Mouse (Mus musculus) hindbrain, embryonic 15.5 days (tissue): Measurements from ENCODE around the gene Poc1b. TPM values are rescaled to one million over a fixed set of nuclear protein-coding genes. Genes with fewer than 3 reads are reported as not detected.
A peak's percentile ranks its signal among the peaks of the same experiment; 100 is the strongest.
"Not testable (repeated sequence)": the region's sequence is repeated elsewhere in the genome, so short reads cannot be mapped to it uniquely, and the experiment has no call there.

Source experiments
- ATAC-seq: fragments of 200-750 bp; cut with Nextera tagmentation; 2 replicates; pipeline ENCODE4 v1.8.0; 2017; ENCODE audit warnings: low read depth, moderate number of reproducible peaks, moderate TSS enrichment; ENCODE audit not compliant: low FRiP score
- H3K27ac ChIP-seq: fragments of 300-500 bp; sonication (generic); replicated peaks from 2 replicates; pipeline ENCODE4 v1.5.1; 2015; ENCODE audit warnings: mild to moderate bottlenecking, inconsistent platforms
- H3K27me3 ChIP-seq: fragments of 300-500 bp; sonication (generic); 2 replicates; pipeline ENCODE4 v1.6.1; 2015; ENCODE audit warnings: control low read depth, inconsistent platforms
- H3K36me3 ChIP-seq: fragments of 300-500 bp; sonication (generic); 2 replicates; pipeline ENCODE4 v1.6.1; 2015; ENCODE audit warnings: control low read depth, inconsistent platforms
- H3K4me1 ChIP-seq: fragments of 300-500 bp; sonication (generic); replicated peaks from 2 replicates; pipeline ENCODE4 v1.6.1; 2015; ENCODE audit warnings: control low read depth, inconsistent platforms
- H3K4me2 ChIP-seq: fragments of 300-500 bp; sonication (generic); 2 replicates; pipeline ENCODE4 v1.6.1; 2015; ENCODE audit warnings: moderate library complexity, mild to moderate bottlenecking, inconsistent platforms
- H3K4me3 ChIP-seq: fragments of 300-500 bp; sonication (generic); 2 replicates; pipeline ENCODE4 v1.5.1; 2015; ENCODE audit warnings: mild to moderate bottlenecking, inconsistent platforms
- H3K9ac ChIP-seq: fragments of 300-500 bp; sonication (generic); 2 replicates; pipeline ENCODE4 v1.6.1; 2015; ENCODE audit warnings: inconsistent platforms
- H3K9me3 ChIP-seq: fragments of 300-500 bp; sonication (generic); 2 replicates; pipeline ENCODE4 v1.6.1; 2016; ENCODE audit warnings: control low read depth, inconsistent platforms
- WGBS: fragments of 180-500 bp; shearing (Covaris S2); methylation state at CpG from one replicate; pipeline ENCODE4 v1.1.7; 2015; 5-methylcytosine and 5-hydroxymethylcytosine counted together
- polyA plus RNA-seq: library from polyadenylated mRNA; unstranded; fragments of >200 nt; fragmentation: Nextera tagmentation; extraction: Ambion mirVana; gene quantifications from 2 replicates; pipeline ENCODE4 v1.2.1, GENCODE M21; 2015

The Poc1b gene
- polyA plus RNA-seq, 1 experiment from 2014 or later, result 15.4 TPM

DNA sequence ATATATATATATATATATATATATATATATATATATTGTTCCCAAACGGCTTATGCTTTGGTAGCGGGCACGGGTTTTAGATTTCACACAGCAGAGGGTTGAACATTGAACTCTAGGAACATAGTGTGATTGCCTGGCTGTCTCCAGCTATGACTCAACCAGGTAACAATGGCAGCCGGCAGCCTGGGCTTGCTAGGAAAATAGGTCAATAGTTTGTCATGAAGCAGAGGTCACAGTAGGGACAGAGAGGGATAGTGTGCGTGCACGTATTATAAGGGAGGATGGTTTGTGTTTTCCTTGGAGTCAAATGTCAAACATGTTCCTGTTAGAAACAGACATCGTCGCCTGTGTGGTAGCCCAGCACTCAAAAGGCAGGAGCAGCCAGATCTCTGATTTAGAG is 95.5 kb downstream of the Poc1b start:
- H3K9me3 ChIP-seq, result no peaks in the 10 kb centered on the region
- no peaks in the 10 kb centered on the region for H3K36me3 ChIP-seq
- 0 out of 2 replicates have a peak, but pooled peaks cover 13% of the 10 kb centered on the region for H3K4me1 ChIP-seq
- no peaks in the 10 kb centered on the region for H3K27me3 ChIP-seq
- no peak overlapping the region for H3K27ac ChIP-seq
- H3K9ac ChIP-seq, result no peak overlapping the region
- H3K4me3 ChIP-seq, result no peak overlapping the region
- 49% methylated on average over 8 of the region's 8 CpGs for WGBS
- ATAC-seq, result no peak
- H3K4me2 ChIP-seq, result no peak overlapping the region

DNA sequence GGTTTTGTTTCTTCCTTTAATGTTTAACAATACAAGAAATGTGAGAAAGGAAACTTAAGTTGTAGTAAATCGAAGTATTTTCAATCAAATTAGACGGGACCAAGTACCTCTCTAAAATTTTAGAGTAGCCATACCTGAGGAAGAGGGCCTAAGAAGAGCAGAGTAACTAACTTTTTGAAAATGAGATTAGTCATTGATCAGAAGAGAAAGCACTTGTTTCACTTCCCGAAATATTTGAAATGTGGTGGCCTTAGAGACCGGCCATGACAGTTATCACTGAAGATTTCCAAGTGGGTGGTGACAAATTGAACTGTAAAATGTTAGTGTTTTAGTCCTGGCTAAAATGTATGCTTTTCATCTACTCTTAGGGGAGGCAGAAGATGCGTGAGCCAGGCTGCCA is 96.3 kb downstream of the Poc1b start:
- peak overlapping the region; percentile 49 for H3K4me2 ChIP-seq
- no peak overlapping the region for H3K27ac ChIP-seq
- H3K4me3 ChIP-seq, result no peak overlapping the region
- WGBS, result 49% methylated on average over 5 of the region's 5 CpGs
- 0 out of 2 replicates have a peak, but pooled peaks cover 10% of the 10 kb centered on the region for H3K4me1 ChIP-seq
- H3K9me3 ChIP-seq, result no peaks in the 10 kb centered on the region
- no peak overlapping the region for H3K9ac ChIP-seq
- no peaks in the 10 kb centered on the region for H3K36me3 ChIP-seq
- ATAC-seq, result no peak
- H3K27me3 ChIP-seq, result no peaks in the 10 kb centered on the region

- H3K4me2 ChIP-seq, result peak overlapping the region; percentile 49
- no peaks in the 10 kb centered on the region for H3K36me3 ChIP-seq
- peak; percentile 27; the same call in 1 of the 2 replicates for ATAC-seq
- H3K27ac ChIP-seq, result 0 out of 2 replicates have a peak overlapping the region, but pooled peaks have one; percentile 18
- 3% methylated on average over 29 of the region's 29 CpGs for WGBS
- H3K9me3 ChIP-seq, result no peaks in the 10 kb centered on the region
- H3K9ac ChIP-seq, result no peak overlapping the region
- H3K27me3 ChIP-seq, result no peaks in the 10 kb centered on the region
- 0 out of 2 replicates have a peak, but pooled peaks cover 10% of the 10 kb centered on the region for H3K4me1 ChIP-seq
- H3K4me3 ChIP-seq, result peak overlapping the region; percentile 21
These were observed 97.0 kb downstream of the Poc1b start for GRCm38 (mm10) chr10:99203577-99204487.

DNA sequence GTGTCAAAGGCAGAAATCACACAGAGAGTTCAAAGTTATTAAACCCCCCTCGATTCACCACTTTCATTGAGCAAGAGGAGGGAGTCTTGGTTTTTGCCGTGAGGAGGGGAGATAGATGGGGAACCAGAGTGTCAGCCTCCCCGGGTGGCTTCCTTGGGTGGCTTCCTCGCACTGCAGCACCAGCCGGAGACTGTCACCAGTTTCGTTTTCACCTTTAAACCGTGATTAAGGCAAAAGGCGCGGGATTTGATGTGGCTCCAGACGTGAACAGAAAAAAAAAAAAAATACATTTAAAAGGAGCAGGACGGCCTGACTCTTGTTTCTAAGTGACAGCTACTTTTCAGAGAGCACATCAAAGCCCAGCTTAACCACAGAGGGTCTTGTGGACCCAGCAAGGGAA is 97.7 kb downstream of the Poc1b start:
- Histone ChIP-seq H3K9me3 (no peaks in the 10 kb centered on the region), H3K36me3 (no peaks in the 10 kb centered on the region), H3K4me3 (no peak overlapping the region), H3K9ac (no peak overlapping the region), H3K4me1 (0 out of 2 replicates have a peak, but pooled peaks cover 10% of the 10 kb centered on the region), H3K27ac (no peak overlapping the region), H3K27me3 (no peaks in the 10 kb centered on the region), H3K4me2 (peak overlapping the region; percentile 49)
- no peak for ATAC-seq
- 12% methylated on average over 11 of the region's 11 CpGs for WGBS

DNA sequence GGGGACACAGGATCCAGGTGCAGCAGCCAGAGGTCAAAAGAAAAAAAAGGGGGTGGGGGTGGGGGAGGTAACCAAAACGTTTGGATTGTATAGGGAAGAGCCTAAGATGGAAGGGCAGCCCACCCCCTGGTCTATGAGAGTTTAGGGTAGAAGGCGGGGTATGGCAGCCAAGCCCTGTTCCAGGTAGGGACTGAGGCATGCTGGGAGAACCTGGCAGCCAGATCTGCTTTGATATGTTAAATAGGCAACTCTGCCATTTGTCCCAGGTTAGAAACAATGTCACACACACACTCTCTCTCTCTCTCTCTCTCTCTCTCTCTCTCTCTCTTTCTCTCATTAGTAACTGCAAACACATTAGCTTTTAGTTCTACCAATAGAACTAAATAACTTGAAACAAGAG is 100.3 kb downstream of the Poc1b start:
- Histone ChIP-seq H3K4me1 (0 out of 2 replicates have a peak, but pooled peaks cover 10% of the 10 kb centered on the region), H3K9me3 (no peaks in the 10 kb centered on the region), H3K4me2 (no peak overlapping the region), H3K27ac (no peak overlapping the region), H3K9ac (no peak overlapping the region), H3K36me3 (no peaks in the 10 kb centered on the region), H3K27me3 (no peaks in the 10 kb centered on the region), H3K4me3 (no peak overlapping the region)
- ATAC-seq, result no peak
- WGBS, result 55% methylated on average over 2 of the region's 2 CpGs

DNA sequence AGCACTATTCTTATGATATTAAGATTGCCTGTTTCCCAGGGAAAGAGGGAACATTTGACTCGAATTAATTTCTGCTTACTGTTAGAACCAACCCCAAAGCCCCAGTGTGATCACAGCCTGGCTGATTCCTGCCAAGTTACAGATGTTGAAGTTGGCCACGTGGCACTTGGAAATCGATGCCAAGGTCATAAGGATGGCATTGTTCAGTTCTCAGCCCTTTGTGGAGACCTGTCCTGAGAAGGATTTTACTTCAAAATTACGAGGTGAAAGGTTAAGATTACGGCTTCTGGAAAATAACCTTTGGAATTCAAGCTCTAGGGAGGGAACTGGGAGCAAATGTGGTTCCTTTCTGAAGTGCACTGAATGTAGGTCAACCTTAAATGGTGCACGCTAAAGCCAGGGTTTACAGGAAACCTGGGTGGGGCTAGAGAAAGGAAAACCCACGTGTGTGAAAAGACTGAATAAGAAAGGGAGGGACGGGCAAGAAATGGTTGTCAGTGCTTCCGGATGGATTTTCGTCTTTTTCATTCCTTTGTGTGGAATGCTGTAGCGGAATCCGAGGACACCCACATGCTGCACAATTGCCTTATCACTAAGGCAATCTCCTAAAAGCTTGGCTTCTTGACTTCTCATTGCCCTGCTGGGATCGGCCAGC is 102.4 kb downstream of the Poc1b start:
- ATAC-seq, result no peak
- H3K4me1 ChIP-seq, result 0 out of 2 replicates have a peak, but pooled peaks cover 3% of the 10 kb centered on the region
- no peaks in the 10 kb centered on the region for H3K36me3 ChIP-seq
- H3K9me3 ChIP-seq, result no peaks in the 10 kb centered on the region
- no peak overlapping the region for H3K4me3 ChIP-seq
- 82% methylated on average over 13 of the region's 13 CpGs for WGBS
- H3K4me2 ChIP-seq, result no peak overlapping the region
- no peaks in the 10 kb centered on the region for H3K27me3 ChIP-seq
- no peak overlapping the region for H3K9ac ChIP-seq
- no peak overlapping the region for H3K27ac ChIP-seq

DNA sequence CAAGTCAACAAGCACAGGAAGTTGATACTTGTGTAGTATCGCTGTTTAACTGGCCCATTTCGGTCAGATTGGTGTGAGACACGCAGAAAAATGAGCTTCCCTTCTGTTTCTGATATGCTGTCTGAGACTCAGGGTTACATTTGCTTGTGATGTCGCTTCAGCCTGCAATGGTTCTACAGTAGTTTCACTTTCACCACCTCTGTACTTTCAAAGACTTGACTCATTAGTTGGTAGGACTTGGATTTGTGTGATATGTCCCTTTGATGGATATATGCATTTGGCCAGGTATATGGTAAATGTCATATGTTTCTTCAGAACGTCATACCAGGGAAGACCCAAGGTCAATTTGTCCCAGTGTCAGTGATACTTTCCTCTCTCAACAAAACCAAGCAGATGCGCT is 104.2 kb downstream of the Poc1b start:
- H3K4me3 ChIP-seq, result no peak overlapping the region
- no peaks in the 10 kb centered on the region for H3K9me3 ChIP-seq
- WGBS, result 96% methylated on average over 6 of the region's 6 CpGs
- H3K36me3 ChIP-seq, result no peaks in the 10 kb centered on the region
- no peak overlapping the region for H3K4me2 ChIP-seq
- no peak for ATAC-seq
- no peak overlapping the region for H3K27ac ChIP-seq
- no peaks in the 10 kb centered on the region for H3K4me1 ChIP-seq
- no peak overlapping the region for H3K9ac ChIP-seq
- no peaks in the 10 kb centered on the region for H3K27me3 ChIP-seq

- Histone ChIP-seq H3K9ac (no peak overlapping the region), H3K4me1 (no peaks in the 10 kb centered on the region), H3K9me3 (no peaks in the 10 kb centered on the region), H3K27me3 (no peaks in the 10 kb centered on the region), H3K4me2 (no peak overlapping the region), H3K27ac (no peak overlapping the region), H3K36me3 (no peaks in the 10 kb centered on the region), H3K4me3 (no peak overlapping the region)
- 91% methylated on average over 9 of the region's 9 CpGs for WGBS
- no peak for ATAC-seq
These were observed 104.8 kb downstream of the Poc1b start for GRCm38 (mm10) chr10:99211503-99212265.

- H3K4me1 ChIP-seq, result no peaks in the 10 kb centered on the region
- H3K36me3 ChIP-seq, result no peaks in the 10 kb centered on the region
- H3K4me2 ChIP-seq, result no peak overlapping the region
- WGBS, result 87% methylated on average over 15 of the region's 15 CpGs
- no peak overlapping the region for H3K27ac ChIP-seq
- no peak for ATAC-seq
- no peaks in the 10 kb centered on the region for H3K9me3 ChIP-seq
- H3K9ac ChIP-seq, result no peak overlapping the region
- no peaks in the 10 kb centered on the region for H3K27me3 ChIP-seq
- H3K4me3 ChIP-seq, result no peak overlapping the region
These were observed 107.8 kb downstream of the Poc1b start for GRCm38 (mm10) chr10:99214421-99215299.

DNA sequence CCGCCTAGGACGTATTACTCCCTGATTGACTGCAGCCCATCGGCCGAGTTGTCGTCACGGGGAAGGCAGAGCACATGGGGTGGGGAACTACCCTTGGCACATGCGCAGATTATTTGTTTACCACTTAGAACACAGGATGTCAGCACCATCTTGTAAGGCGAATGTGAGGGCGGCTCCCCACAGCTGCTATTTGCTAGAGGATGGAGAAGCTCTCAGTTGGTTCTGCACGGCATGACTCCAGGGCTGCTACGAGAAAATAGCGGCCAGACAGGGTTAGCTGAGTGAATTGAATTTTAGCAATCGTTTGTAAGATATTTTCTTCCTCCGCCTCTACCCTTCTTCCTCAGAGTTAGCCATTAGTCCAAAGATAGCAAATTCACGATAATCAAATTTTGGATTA is 109.7 kb downstream of the Poc1b start:
- not testable (repeated sequence) for H3K27me3 ChIP-seq, H3K9ac ChIP-seq, H3K9me3 ChIP-seq, H3K4me1 ChIP-seq, H3K27ac ChIP-seq, H3K4me3 ChIP-seq, H3K4me2 ChIP-seq, H3K36me3 ChIP-seq, ATAC-seq
- 83% methylated on average over 15 of the region's 15 CpGs for WGBS

DNA sequence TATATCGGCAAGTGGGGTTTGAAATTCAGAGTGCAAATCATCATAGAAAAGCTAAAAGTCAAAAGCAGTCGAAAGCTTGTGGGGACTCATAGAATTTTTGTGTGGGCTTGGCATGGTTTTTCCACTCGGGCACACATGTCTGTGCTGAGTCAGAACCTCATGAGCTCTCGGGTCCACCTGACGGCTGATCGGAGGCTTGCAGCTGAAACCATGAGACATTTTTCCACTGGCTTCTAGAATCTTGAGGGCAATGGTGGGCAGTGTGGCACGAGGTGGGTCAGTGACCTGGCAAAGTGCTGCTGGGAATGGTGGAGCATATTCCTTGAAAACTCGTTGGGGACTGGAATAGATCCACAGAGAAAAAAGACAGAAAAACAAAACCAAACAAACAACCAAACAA is 114.7 kb downstream of the Poc1b start:
- no peak overlapping the region for H3K27ac ChIP-seq
- WGBS, result 93% methylated on average over 8 of the region's 8 CpGs
- H3K4me3 ChIP-seq, result no peak overlapping the region
- no peaks in the 10 kb centered on the region for H3K27me3 ChIP-seq
- H3K9ac ChIP-seq, result no peak overlapping the region
- no peaks in the 10 kb centered on the region for H3K4me1 ChIP-seq
- no peaks in the 10 kb centered on the region for H3K9me3 ChIP-seq
- H3K36me3 ChIP-seq, result no peaks in the 10 kb centered on the region
- no peak for ATAC-seq
- no peak overlapping the region for H3K4me2 ChIP-seq
